Mouse (Mus musculus): ENCODE results near the gene Zfp61. TPM values are rescaled to one million over a fixed set of nuclear protein-coding genes. Genes with fewer than 3 reads are reported as not detected.

The Zfp61 gene
- 1 to 10 TPM; 4.2 to 6.6 TPM for total RNA-seq (2021)

DNA sequence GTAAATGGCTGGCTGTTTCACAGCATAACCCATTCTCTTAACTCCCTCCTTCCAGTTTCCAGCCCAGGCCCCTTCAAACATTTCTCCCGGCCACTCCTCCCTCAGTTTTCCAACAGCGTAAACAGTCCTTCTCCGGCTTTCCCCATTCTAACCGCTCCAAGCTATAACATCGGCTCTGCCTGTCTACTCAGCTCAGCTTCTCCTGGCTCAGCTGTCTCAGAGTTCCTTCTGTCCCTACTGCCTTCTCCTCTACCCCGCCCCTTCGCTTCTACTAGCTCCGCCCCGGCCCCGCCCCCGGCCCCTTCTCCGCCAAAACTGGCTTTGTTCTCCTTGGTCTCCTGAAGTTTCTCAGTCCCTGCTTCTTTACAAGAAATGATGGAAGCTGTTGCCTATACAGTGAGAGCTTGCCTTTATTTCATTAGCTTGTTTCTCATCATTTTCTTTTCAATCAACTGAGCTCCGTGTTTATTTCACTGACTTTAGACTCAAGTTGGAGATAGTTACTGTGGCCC, at the start of gene Zfp61:
Gene Zfp61, minus strand, starts transcription at position 462 of the 512 bp plus-strand sequence.
- DNase-seq: peak; percentile 24

DNA sequence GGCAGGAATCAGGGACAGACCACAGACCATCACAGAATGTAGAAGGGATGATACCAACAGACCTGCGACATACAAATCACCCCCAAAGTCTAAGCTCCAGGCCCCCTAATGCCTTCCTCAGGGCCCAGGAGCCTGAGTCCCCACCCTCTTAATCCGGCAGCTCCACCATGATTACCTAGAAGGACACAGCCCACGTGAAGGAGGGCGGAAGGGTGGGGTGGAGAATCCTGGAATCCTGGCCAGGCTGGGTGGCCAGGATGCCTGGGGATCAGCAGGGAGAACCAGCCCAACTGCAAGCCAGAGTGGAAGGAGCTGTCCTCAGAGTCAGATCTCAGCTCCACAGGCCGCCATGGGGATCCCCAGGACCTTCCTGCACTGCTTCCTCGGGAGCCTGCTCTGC, 47.9 kb upstream of the Zfp61 start, which contains the start of gene Lypd5:
Gene Lypd5, plus strand, starts transcription at position 301 of the 400 bp plus-strand sequence.
- DNase-seq: no peak

DNA sequence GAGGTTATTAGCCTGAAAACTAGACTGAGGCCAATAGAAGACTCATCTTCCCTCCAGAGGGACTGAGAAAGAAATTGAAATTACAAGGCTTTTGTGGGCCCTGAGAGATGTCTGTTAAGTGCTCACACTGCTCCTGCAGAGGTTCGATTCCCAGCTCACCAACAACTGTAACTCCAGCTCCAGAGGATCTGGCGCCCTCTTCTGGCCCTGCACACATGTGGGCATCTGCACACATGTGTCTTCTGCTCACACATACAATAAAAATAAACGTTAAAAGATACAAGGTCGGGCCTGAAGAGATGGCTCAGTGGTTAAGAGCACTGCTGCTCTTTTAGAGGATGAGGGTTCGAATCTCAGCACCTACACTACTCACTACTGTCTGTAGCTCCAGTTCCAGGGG, 45.4 kb upstream of the Zfp61 start:
- no peak for DNase-seq

DNA sequence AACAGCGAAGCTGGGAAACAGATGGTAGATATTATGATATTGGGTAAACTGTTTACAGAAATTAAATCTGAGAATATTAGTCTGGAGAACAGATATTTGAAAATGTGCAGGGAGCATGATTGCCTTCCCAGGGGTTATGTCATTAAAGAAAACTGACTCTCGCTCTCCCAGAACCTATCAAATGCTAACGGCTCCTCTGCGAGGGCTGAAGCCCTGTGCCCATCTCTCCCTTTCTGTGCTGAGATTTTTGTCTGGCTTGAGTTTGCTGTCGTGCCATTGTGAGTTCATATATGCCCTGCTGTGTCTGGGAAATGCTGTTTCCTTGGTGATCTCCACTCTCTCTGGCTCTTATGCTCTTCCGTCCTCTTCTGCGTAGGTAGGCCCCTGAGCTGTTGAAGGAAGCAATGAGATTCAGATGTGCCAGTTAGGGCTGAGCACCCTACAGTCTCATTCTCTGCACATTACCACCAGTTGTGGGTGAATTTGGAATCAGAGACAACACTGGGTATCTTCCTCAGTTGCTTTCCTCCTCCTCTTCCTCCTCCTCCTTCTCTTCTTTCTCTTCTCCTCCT, 42.8 kb upstream of the Zfp61 start:
- no peak for DNase-seq

DNA sequence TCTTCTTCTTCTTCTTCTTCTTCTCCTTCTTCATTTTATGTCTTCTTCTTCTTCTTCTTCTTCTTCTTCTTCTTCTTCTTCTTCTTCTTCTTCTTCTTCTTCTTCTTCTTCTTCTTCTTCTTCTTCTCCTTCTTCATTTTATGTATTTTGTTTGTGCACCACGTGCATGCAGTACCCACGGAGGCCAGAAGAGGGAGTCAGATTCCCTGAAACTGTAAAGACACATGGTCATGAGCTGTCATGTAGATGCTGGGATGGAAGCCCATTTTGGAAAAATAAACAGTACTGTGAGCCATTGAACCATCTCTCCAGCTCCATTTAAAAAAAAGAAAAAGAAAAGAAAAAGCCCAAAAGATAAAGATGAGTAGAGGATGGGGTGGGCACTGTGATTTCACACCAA, 37.2 kb upstream of the Zfp61 start:
- no peak for DNase-seq

DNA sequence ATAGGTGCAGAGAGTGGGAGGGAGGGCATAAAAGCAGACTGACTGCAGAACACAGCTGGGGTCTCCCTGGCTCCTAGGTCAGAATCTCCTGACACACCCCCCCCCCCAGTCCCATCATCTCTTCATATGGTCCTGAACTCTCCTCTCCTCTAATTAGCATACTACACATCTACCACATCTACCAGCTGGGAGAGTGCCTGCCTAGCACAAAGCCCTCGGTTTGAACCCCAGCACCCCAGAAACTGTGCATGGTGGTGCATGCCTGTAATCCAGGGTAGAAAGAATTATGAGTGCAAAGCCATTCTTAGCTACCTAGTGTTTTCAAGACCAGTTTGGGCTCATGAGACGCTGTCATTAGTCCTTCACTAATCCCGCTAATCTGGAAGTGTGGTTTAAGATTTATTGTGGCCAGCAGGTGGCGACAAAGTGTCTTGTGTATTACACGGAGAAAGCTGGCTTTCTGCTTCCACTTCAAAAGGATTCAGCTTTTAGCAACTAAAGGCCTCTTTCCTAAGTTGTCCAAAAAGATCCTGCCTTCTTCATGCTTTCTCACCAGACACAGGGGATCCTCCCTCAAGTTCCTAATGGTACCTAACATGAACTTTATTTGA, 34.8 kb upstream of the Zfp61 start:
- DNase-seq: peak; percentile 77

DNA sequence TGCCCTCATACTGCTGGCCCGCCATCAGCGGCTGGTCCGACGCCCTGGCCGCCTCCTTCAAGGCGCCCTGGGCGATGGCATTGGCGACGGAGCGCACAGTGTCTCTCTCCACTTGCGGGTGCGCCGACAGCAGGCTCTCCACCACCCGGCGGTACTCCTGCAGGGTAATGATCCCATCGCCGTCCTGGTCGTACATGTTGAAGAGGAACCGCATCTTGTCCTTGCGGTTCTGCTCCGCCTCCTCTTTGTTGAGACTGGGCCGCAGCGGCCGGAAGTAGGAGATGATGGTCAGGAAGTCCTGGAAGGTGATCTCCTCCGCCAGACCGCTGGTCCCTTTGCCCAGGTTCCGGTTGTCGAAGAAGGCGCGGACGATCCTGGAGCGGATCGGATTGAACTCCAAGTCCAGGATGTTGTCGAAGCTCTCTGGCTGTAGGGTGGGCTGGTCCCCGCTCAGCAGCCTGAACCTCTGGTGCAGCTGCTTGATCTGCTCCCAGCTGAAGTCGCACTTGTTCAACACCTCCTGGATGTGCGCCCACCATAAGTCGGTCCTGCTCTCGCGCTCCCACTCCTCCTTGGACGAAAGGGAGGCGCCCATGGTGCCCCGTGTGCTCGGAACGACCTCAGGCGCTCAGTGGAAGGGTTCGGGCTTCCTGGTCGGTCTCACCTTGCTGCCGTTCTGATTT, 32.4 kb upstream of the Zfp61 start, which contains the start of gene Tescl:
Gene Tescl, minus strand, starts transcription at position 633 of the 683 bp plus-strand sequence.
- DNase-seq: peak; percentile 15

DNA sequence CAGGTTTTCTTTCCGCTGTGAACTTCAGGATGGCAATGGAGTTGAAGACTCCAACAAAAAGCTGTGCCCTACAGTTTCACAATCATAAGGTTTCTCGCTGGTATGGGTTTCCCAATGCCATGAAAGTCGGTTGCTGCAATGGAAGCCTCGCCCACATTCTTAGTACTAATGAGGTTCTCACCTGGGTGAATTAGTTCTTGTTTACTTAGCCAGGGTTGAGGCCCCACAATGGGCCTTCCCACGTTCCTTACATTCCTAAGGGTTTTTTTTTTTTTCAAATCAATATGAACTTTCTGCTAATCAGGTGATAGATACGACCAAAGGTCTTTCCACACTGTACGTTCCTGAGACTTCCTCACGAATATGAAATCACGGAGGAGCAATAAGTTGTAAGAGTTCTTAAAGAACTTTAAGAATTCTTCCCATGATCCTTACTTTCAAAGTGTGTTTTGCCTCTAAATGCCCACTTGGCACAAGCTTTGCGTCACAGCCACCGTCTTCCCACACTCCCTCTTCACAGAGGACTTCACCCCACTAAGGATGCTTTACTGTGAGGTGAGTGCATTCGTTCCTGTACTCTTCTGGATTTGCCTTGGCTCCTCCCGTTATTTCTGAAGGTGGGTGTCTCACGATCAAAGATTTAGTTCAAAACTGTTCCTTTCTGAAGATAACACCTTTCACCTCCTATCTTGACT, 26.4 kb upstream of the Zfp61 start:
- no peak for DNase-seq

DNA sequence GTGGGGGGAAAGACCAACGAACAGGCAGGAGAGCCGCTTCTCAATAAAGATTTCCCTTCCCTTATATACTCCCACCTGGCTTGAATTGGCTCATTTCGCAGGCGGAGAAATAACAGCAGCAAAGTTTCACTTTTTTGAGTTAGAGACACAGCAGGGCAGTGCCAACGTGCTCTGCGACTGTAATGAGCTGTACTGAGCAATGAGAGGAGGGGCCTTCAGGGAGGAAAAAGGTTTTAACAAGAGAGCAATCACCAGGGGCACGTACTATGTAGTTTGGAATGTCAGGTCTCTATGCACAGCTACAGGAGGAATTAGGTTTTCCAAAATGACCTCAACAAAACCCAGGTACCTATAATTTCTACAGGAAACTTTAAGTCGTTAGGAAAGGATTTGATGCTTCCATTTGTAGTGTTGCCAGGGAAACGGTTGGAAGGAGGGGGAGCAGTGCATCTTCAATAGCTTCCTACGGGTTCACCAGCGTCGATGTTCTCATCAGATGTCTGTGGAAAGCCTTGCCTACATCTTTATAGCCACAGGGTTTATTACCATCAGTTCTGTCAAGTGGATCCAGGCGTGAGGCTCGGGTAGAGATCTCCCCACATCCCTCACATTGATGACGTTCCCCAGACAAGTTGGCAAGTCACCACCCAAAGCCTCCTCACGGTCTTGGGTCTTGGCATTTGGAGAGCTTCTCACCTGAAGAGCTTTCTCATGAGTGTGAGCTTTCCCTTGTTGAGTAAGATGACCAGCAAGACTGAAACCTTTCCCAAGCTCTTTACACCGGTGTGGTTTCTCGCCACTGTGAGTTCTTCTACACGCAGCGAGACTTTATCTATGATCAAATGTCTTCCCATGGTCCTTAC, 25.5 kb upstream of the Zfp61 start:
- no peak for DNase-seq

DNA sequence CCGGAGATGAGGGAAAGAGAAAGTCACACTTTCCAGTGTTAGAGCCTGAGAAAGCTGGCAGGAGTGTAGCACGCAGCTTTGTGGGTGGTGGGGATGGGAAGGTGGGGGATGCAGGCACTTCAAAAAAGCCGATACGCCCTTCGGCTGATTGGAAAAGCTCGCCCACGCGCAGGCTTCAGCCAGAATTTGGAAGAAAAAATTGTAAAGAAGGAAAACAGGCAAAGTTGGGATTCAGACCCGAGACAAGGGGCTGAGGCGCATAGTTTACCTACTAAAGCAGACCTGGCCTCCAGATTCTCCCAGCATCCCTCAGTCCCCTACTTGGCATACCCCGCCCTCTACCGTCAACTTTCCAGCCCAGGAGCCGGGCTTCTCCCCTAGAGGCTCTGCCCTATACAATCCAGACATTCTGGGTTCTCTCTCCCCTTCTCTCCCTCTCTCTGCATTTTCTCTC, 24.7 kb upstream of the Zfp61 start:
- no peak for DNase-seq

DNA sequence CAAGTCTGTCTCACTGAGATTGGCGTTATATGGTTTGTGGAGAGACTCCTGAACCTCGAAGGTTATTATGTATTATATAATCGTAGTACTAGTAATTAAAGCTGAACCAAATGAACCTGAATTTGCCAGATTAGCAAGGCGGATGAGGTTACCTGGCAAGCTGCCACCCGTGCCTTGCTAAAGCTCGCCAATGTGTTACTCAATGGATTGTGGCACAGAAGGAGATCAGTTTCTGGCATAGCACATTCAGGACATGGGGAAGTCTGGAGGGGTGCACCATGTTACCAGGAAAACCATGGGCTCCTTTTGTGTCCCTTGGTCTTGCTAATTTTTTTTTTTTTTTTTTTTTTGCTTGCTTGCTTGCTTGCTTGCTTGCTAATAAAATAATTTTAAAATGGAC, 24.2 kb upstream of the Zfp61 start:
- no peak for DNase-seq

DNA sequence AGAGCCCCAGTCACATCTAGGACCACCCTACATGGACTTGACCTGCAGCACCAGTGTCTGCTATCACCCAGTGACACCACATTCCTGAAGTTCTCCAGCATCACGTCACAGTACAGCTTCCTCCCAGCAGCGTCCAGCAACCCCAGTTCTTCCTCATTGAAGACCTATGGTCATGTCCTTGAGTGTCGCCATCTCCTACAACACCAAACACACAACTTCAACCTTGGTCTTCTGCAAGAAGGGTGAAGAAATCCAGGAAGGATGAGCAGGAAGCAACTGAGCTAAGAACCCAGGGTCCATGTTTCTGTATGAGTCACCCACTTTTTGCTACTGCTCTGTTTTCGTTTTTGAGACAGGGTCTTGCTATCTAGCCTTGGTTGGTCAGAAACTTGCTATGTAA, 21.6 kb upstream of the Zfp61 start:
- no peak for DNase-seq

DNA sequence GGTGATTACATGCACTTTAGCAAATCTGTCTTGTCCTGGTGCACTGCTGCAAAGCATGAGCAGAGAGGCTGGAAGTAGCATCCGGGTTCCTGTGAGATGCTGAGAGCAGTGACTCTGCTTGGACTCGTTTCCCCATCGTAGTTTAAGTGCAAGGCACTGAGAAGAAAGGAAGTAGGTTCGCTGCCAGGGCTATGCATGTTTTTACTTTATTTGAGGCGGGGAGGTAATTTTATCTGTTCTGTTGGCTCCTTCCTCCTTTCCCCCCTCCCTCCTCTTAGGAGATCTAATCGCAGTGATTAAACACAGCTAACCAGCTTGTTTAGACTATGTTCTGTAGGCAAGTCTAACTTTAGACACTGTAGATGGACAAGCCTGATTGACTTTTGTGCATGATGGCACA, 17.9 kb upstream of the Zfp61 start:
- DNase-seq: no peak

DNA sequence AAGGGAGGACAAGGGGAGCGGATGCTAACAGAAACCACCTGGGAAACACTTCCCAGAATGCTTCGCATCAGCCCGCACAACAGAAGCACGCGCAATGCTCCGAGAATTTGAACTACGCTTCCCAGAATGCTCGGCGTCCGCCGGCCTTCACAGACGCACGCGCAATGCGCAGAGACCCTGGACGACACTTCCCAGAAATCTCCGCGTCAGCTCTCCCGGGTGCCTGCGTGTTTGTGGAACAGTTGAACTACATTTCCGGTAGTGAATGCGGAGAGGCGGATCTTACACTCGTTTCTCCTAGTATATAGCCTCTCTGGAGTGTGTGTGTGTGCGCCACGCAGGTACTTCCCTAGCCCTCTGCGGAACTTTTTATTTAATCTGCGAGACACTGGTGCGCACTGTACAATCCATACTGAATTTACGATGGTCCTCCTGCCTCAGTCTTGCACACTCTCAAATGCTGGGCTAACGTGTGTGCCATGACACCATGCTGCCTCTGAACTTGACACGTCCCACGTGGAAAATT, 15.6 kb upstream of the Zfp61 start, which contains the start of gene Zfp94:
Gene Zfp94, minus strand, starts transcription at position 100 of the 526 bp plus-strand sequence.
- DNase-seq: peak; percentile 94

DNA sequence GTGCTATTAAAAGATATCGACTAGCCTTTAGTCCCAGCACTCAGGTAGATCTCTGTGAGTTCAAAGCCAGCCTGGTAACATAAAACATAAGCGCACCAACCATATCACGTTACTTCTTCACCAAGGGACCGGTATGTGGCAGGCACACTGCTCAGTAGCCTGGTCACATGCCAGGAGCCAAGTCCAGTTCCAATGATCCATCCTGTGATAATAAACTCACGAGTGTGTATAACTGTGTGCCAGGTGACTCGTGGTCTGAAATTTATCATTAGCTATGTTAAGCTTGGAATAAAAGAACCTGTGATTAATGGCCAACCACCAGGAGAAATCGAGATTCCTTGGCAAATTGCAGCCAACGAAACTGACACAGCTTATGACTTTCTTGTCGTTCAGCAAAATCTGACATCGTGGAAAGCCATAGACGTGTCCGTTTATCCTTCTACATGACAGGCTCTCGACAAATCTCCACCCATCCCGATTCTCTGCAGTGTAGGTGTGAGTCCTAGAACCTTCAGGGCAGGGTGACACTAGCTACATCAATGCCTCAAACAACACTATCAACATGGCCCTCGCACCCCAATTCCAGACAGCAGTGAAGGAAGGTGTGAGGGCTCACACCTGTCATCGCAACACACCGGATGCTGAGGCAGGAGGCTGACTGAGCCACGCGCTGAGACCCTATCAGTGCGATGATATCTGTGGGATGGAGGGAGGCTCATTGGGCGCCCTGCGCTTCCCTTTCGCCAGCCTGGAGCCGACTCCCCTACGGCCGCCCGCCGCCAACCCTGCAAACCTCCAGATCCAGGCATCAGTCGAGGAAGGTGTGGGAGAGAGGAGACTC, 14.9 kb upstream of the Zfp61 start:
- DNase-seq: no peak

DNA sequence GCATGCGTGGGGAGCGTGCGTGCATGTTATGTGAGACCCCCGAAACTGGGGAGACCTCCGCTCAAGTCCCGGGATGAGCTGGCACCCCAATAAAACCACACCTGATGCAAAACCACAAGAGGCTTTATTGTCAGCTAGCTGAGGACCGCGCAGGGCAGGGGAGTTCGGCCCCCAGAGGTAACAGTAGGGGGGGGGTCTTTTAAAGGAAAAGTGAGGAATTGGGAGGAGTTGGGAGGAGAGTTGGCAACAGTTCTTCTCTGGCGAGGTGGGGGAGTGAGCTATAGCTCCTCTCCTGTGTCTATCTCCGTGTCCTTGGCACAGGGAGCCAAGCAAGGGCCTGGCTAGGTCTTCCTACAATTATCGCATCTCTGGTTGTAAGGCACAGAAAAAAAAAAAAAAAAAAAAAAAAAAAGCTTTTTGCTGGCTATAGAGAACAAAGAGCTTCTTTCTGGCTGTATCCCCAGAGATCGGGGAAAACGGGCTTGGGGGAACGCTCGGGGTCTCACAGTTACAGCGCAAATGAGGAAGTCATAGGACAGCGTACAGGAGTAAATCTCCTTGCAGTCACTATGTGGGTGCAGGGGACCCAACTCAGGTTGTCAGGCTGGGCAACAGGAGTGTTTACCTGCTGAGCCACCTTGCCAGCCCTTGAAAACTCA, 1.1 kb downstream of the Zfp61 start:
- DNase-seq: peak; percentile 7

DNA sequence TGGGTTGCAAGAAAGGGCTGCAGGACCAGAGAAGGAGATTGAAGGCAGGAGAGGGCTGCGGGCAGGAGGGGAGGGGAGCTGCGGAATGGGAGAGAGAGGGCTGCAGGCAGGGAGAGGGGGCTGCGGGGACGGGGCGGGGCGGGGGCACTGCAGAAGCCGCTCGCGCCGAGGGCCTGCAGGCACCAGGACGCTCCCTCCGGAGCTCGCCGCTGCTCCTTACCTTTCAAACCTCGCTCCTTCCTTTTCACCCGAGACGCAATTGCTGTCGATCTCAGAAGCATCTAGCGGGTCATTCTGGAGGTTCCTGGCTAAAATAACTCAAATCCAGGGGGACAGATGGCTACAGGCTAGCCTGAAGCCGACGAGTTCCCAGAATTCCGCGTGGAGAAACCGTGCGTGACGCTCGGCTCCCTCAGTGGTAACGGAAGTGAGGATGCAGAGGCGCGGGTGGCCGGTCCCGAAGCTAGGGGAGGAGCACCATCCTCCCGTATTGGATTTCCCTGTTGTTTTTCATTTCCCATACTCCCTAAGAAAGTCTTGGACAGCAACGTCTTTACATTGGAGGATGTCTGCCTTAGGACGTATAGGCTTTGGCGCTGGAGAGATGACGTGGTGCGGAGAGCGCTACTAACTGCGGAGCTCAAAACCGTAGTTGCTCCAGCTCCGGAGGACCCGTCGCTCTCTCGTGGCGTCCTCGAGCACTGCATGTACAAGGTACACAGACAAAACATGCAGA, 1.9 kb downstream of the Zfp61 start:
- peak; percentile 76 for DNase-seq

DNA sequence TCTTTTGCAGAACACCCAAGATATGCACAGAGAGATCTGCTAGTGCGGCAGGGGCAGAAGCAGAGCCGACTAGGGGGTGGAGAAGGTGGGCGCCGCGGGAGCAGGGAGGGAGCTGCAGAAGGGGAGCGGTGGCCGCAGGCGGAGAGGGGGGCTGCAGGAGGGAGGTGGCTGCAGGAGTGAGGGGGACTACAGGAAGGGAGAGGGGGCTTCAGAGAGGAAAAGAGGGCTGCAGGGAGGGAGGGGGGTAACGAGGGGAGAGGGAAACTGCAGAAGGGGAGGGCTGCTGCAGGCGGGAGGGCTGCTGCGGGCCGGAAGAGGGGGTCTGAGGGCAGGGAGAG, 2.4 kb downstream of the Zfp61 start:
- DNase-seq: no peak

DNA sequence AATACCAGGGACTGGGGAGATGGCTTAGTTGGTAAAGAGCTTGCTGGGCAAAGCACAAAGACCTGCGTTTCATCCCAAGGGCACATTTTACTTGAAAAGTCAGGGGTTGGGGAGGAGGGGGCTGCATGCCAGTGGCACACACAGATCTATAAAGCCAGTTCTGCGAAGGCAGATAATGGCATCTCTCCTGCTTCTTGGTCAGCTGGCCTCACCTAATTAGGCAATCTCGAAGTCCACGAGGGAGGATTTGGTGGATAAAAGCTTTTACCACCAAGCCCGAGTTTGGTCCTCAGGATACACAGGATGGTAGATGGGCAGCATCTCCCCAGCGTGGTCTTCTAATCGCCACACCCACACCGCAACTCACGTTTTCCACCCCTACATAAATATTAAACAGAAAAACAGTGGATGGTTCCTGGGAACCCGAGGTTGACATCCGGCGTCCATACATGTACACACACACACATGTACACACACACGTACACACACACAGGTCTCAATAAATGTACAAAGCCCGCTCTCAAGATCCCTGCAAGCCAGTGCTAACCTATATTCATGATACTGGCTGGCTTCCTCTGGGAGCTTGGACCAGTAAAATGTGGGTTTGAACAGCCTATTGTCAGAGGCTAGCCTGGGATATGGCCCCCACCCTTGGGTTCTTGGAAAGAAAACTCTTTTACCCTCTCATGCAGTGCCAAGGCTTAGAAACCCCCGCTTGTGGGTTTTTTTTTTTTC, 3.5 kb downstream of the Zfp61 start:
- no peak for DNase-seq

Data from heart, postnatal 4 days (tissue).